ENCODE assay signal across 9 mouse cellular contexts in the genomic region with DNA sequence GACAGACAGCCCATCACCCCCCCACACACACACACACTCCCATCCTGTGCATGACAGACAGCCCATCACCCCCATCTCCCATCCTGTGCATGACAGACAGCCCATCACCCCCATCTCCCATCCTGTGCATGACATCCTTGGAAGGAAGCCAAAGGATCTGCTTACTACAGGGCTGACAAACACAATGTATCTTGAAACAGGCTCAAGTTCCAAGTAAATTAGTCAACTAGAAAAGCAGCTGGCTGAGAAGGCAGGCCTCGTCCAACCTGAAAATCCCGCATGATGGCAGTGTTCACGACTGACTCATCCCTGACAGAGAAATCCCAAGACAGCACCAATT. TPM values are rescaled to one million over a fixed set of nuclear protein-coding genes. Genes with fewer than 3 reads are reported as not detected.
DNase-seq lines count a peak whose midpoint lies in the region; ATAC-seq and TF ChIP-seq lines count a peak whose summit lies in the region.
"Had no signal": no experiment of that assay in that cellular context is flagged by ENCODE, and none has a peak within 500 bp of the region (broad histone marks: within the 10 kb centered on the region; RNA-seq: fewer than 3 reads in every experiment).

No protein-coding gene starts in this region.

- no peak for TF ChIP-seq CTCF in liver, postnatal 0 days (IDR thresholded peaks at IDR 0.05; ENCODE audit: low read depth)

- no peak overlapping the region for H3K27ac ChIP-seq in liver, postnatal 0 days (ENCODE audit: low read depth)
- H3K27ac ChIP-seq in liver, embryonic 11.5 days (ENCODE audit: low read depth, low read length), result no peak overlapping the region
- peak overlapping the region; percentile 59 for H3K27ac ChIP-seq in forebrain, embryonic 16.5 days (ENCODE audit: low read length)
- H3K27ac ChIP-seq in kidney, embryonic 16.5 days (ENCODE audit: low read length), result peak overlapping the region; percentile 13; the same call in 1 of the 2 replicates
- H3K27ac ChIP-seq in stomach, embryonic 14.5 days (ENCODE audit: low read length), result no peak overlapping the region

- WGBS in liver, postnatal 0 days (ENCODE audit: insufficient replicate concordance), result 79% methylated on average over 3 of the region's 3 CpGs
- WGBS in liver, embryonic 11.5 days, result 66% methylated on average over 3 of the region's 3 CpGs
- 22% methylated on average over 3 of the region's 3 CpGs for WGBS in forebrain, embryonic 16.5 days
- WGBS in kidney, embryonic 16.5 days, result 31% methylated on average over 3 of the region's 3 CpGs
- 35% methylated on average over 3 of the region's 3 CpGs for WGBS in stomach, embryonic 14.5 days

- no peak for TF ChIP-seq EP300 in liver, postnatal 0 days (IDR thresholded peaks at IDR 0.05; ENCODE audit: low read depth)

- no peaks in the 10 kb centered on the region for H3K9me3 ChIP-seq in liver, postnatal 0 days (ENCODE audit: low read length)
- no peaks in the 10 kb centered on the region for H3K9me3 ChIP-seq in liver, embryonic 11.5 days (ENCODE audit: control insufficient read depth, low read length)
- no peaks in the 10 kb centered on the region for H3K9me3 ChIP-seq in forebrain, embryonic 16.5 days (ENCODE audit: control insufficient read depth, low read length)
- H3K9me3 ChIP-seq in kidney, embryonic 16.5 days (ENCODE audit: low read length), result no peaks in the 10 kb centered on the region
- H3K9me3 ChIP-seq in stomach, embryonic 14.5 days (ENCODE audit: control insufficient read depth, low read depth, low read length), result no peaks in the 10 kb centered on the region

- no peak overlapping the region for H3K9ac ChIP-seq in liver, postnatal 0 days (replicated peaks)
- H3K9ac ChIP-seq in liver, embryonic 11.5 days (ENCODE audit: low read depth, low read length), result no peak overlapping the region
- no peak overlapping the region for H3K9ac ChIP-seq in forebrain, embryonic 16.5 days (replicated peaks; ENCODE audit: low read depth, low read length)
- no peak overlapping the region for H3K9ac ChIP-seq in kidney, embryonic 16.5 days (replicated peaks; ENCODE audit: low read length)
- no peak overlapping the region for H3K9ac ChIP-seq in stomach, embryonic 14.5 days (replicated peaks; ENCODE audit: low read depth, low read length)

- H3K4me3 ChIP-seq in liver, postnatal 0 days (ENCODE audit: low read depth, low read length), result no peak overlapping the region
- H3K4me3 ChIP-seq in liver, embryonic 11.5 days (ENCODE audit: low read depth, low read length), result no peak overlapping the region
- no peak overlapping the region for H3K4me3 ChIP-seq in forebrain, embryonic 16.5 days (replicated peaks; ENCODE audit: low read length)
- H3K4me3 ChIP-seq in kidney, embryonic 16.5 days (ENCODE audit: low read length), result no peak overlapping the region
- no peak overlapping the region for H3K4me3 ChIP-seq in stomach, embryonic 14.5 days (ENCODE audit: low read depth, low read length)

- DNase-seq in liver, postnatal 0 days, result no peak
- DNase-seq in liver, embryonic 11.5 days (ENCODE audit: low spot score), result no peak
- DNase-seq in urinary bladder, postnatal 4 days (ENCODE audit: low spot score in 2 of 2), result no peak

- no peaks in the 10 kb centered on the region for H3K27me3 ChIP-seq in liver, postnatal 0 days (ENCODE audit: insufficient read depth, low read length)
- H3K27me3 ChIP-seq in liver, embryonic 11.5 days (replicated peaks; ENCODE audit: control insufficient read depth, insufficient read depth, low read length), result no peaks in the 10 kb centered on the region
- H3K27me3 ChIP-seq in forebrain, embryonic 16.5 days (replicated peaks; ENCODE audit: control insufficient read depth, insufficient read depth, low read length), result no peaks in the 10 kb centered on the region
- no peaks in the 10 kb centered on the region for H3K27me3 ChIP-seq in kidney, embryonic 16.5 days (ENCODE audit: insufficient read depth, low read length)
- no peaks in the 10 kb centered on the region for H3K27me3 ChIP-seq in stomach, embryonic 14.5 days (ENCODE audit: control insufficient read depth, insufficient read depth, low read length)

- H3K4me2 ChIP-seq in liver, postnatal 0 days (ENCODE audit: low read depth, low read length), result no peak overlapping the region
- no peak overlapping the region for H3K4me2 ChIP-seq in liver, embryonic 11.5 days
- no peak overlapping the region for H3K4me2 ChIP-seq in forebrain, embryonic 16.5 days (ENCODE audit: low read length)
- H3K4me2 ChIP-seq in kidney, embryonic 16.5 days (replicated peaks; ENCODE audit: low read depth, low read length), result no peak overlapping the region
- no peak overlapping the region for H3K4me2 ChIP-seq in stomach, embryonic 14.5 days (replicated peaks; ENCODE audit: low read depth, low read length)

- peak; percentile 35; the same call in 1 of the 2 replicates for ATAC-seq in liver, postnatal 0 days
- no peak for ATAC-seq in liver, embryonic 11.5 days (replicated peaks; ENCODE audit: low FRiP score)
- peak; percentile 97 for ATAC-seq in forebrain, embryonic 16.5 days
- peak; percentile 87 for ATAC-seq in kidney, embryonic 16.5 days (ENCODE audit: low FRiP score, low TSS enrichment)
- peak; percentile 65; the same call in 1 of the 2 replicates for ATAC-seq in stomach, embryonic 14.5 days (ENCODE audit: insufficient number of reproducible peaks, insufficient read depth, low FRiP score, low read depth)
- ATAC-seq in cerebellum, adult (ENCODE audit: insufficient number of reproducible peaks, low FRiP score, low TSS enrichment), result no peak

- H3K4me1 ChIP-seq in liver, postnatal 0 days (ENCODE audit: insufficient read depth), result peaks cover 35% of the 10 kb centered on the region
- peaks cover 66% of the 10 kb centered on the region for H3K4me1 ChIP-seq in liver, embryonic 11.5 days (replicated peaks; ENCODE audit: control insufficient read depth, insufficient read depth, low read length)
- peaks cover 40% of the 10 kb centered on the region for H3K4me1 ChIP-seq in forebrain, embryonic 16.5 days (replicated peaks; ENCODE audit: control insufficient read depth, insufficient read depth, low read length)
- H3K4me1 ChIP-seq in kidney, embryonic 16.5 days (ENCODE audit: insufficient read depth, low read length), result peaks cover 24% of the 10 kb centered on the region; the same call in 1 of the 2 replicates
- peaks cover 33% of the 10 kb centered on the region for H3K4me1 ChIP-seq in stomach, embryonic 14.5 days (ENCODE audit: control insufficient read depth, insufficient read depth, low read length)

- peaks cover 32% of the 10 kb centered on the region for H3K36me3 ChIP-seq in liver, postnatal 0 days (replicated peaks; ENCODE audit: insufficient read depth, low read length)
- H3K36me3 ChIP-seq in liver, embryonic 11.5 days (ENCODE audit: control insufficient read depth, insufficient read depth, low read length), result peaks cover 23% of the 10 kb centered on the region
- peaks cover 10% of the 10 kb centered on the region for H3K36me3 ChIP-seq in forebrain, embryonic 16.5 days (ENCODE audit: control insufficient read depth, insufficient read depth)
- peaks cover 29% of the 10 kb centered on the region for H3K36me3 ChIP-seq in kidney, embryonic 16.5 days (ENCODE audit: insufficient read depth, low read length)
- H3K36me3 ChIP-seq in stomach, embryonic 14.5 days (ENCODE audit: control insufficient read depth, insufficient read depth, low read length), result peaks cover 30% of the 10 kb centered on the region

RNA-seq across cellular contexts. Expression of a gene that starts 7.6 kb away (rescaled TPM):
- 6.0 and 6.4 TPM in 2 replicates for polyA plus RNA-seq in liver, postnatal 0 days (2015; fragmentation: Nextera tagmentation; extraction: Ambion mirVana)
- polyA plus RNA-seq in liver, embryonic 11.5 days (2014; fragmentation: Nextera tagmentation; extraction: Ambion mirVana), result 21.4 and 25.3 TPM in 2 replicates
- 11.2 and 14.3 TPM in 2 replicates for polyA plus RNA-seq in forebrain, embryonic 16.5 days (2015; fragmentation: Nextera tagmentation; extraction: Ambion mirVana)
- polyA plus RNA-seq in kidney, embryonic 16.5 days (2015; fragmentation: Nextera tagmentation; extraction: Ambion mirVana), result 20.9 and 21.1 TPM in 2 replicates
- polyA plus RNA-seq in stomach, embryonic 14.5 days (2014; fragmentation: Nextera tagmentation; extraction: Ambion mirVana), result 18.0 and 19.2 TPM in 2 replicates

RNA-seq across cellular contexts. Expression of a gene that starts 17.2 kb away (rescaled TPM):
- not detected in 2 replicates for polyA plus RNA-seq in liver, postnatal 0 days (2015; fragmentation: Nextera tagmentation; extraction: Ambion mirVana)
- not detected in 2 replicates for polyA plus RNA-seq in liver, embryonic 11.5 days (2014; fragmentation: Nextera tagmentation; extraction: Ambion mirVana)
- polyA plus RNA-seq in forebrain, embryonic 16.5 days (2015; fragmentation: Nextera tagmentation; extraction: Ambion mirVana), result not detected in 2 replicates
- not detected in 2 replicates for polyA plus RNA-seq in kidney, embryonic 16.5 days (2015; fragmentation: Nextera tagmentation; extraction: Ambion mirVana)
- not detected in 2 replicates for polyA plus RNA-seq in stomach, embryonic 14.5 days (2014; fragmentation: Nextera tagmentation; extraction: Ambion mirVana)
- polyA plus RNA-seq: frontal cortex, adult 2 months; liver, embryonic 16.5 days had no signal

RNA-seq across cellular contexts. Expression of a gene that starts 42.3 kb away (rescaled TPM):
- 2.6 and 3.2 TPM in 2 replicates for polyA plus RNA-seq in liver, postnatal 0 days (2015; fragmentation: Nextera tagmentation; extraction: Ambion mirVana)
- 9.1 and 10.5 TPM in 2 replicates for polyA plus RNA-seq in liver, embryonic 11.5 days (2014; fragmentation: Nextera tagmentation; extraction: Ambion mirVana)
- 7.7 and 8.9 TPM in 2 replicates for polyA plus RNA-seq in forebrain, embryonic 16.5 days (2015; fragmentation: Nextera tagmentation; extraction: Ambion mirVana)
- 11.0 and 12.8 TPM in 2 replicates for polyA plus RNA-seq in kidney, embryonic 16.5 days (2015; fragmentation: Nextera tagmentation; extraction: Ambion mirVana)
- 13.1 and 13.4 TPM in 2 replicates for polyA plus RNA-seq in stomach, embryonic 14.5 days (2014; fragmentation: Nextera tagmentation; extraction: Ambion mirVana)

RNA-seq across cellular contexts. Expression of a gene that starts 49.8 kb away (rescaled TPM):
- 35.6 and 42.0 TPM in 2 replicates for polyA plus RNA-seq in liver, postnatal 0 days (2015; fragmentation: Nextera tagmentation; extraction: Ambion mirVana)
- polyA plus RNA-seq in liver, embryonic 11.5 days (2014; fragmentation: Nextera tagmentation; extraction: Ambion mirVana), result 23.3 and 24.2 TPM in 2 replicates
- 27.7 and 27.9 TPM in 2 replicates for polyA plus RNA-seq in forebrain, embryonic 16.5 days (2015; fragmentation: Nextera tagmentation; extraction: Ambion mirVana)
- 34.8 and 35.8 TPM in 2 replicates for polyA plus RNA-seq in kidney, embryonic 16.5 days (2015; fragmentation: Nextera tagmentation; extraction: Ambion mirVana)
- 24.3 and 25.6 TPM in 2 replicates for polyA plus RNA-seq in stomach, embryonic 14.5 days (2014; fragmentation: Nextera tagmentation; extraction: Ambion mirVana)

Comparison
In these comparisons a context has a peak if more than half of its experiments do, and no peak if none do; other contexts are left out.
1. ATAC-seq: peak in liver, postnatal 0 days (single experiment), forebrain, embryonic 16.5 days (single experiment), kidney, embryonic 16.5 days (single experiment) and stomach, embryonic 14.5 days (single experiment); none in liver, embryonic 11.5 days (single experiment) and cerebellum, adult (single experiment).
2. H3K27ac ChIP-seq: peak in forebrain, embryonic 16.5 days (single experiment) and kidney, embryonic 16.5 days (single experiment); none in liver, postnatal 0 days (single experiment), liver, embryonic 11.5 days (single experiment) and stomach, embryonic 14.5 days (single experiment).